Mouse (Mus musculus) forebrain, embryonic 12.5 days (tissue): ENCODE data around the gene Nfix. TPM values are rescaled to one million over a fixed set of nuclear protein-coding genes. Genes with fewer than 3 reads are reported as not detected.
A peak's percentile ranks its signal among the peaks of the same experiment; 100 is the strongest.

Experiments
- ATAC-seq: fragments of 200-750 bp; cut with Nextera tagmentation; 2 replicates; pipeline ENCODE4 v1.8.0; 2017; ENCODE audit warnings: moderate TSS enrichment; ENCODE audit not compliant: low FRiP score
- H3K27ac ChIP-seq: fragments of 300-500 bp; sonication (generic); 2 replicates; pipeline ENCODE4 v1.5.1; 2016; ENCODE audit warnings: mild to moderate bottlenecking
- H3K27me3 ChIP-seq: fragments of 300-500 bp; sonication (generic); 2 replicates; pipeline ENCODE4 v1.6.1; 2016; ENCODE audit warnings: mild to moderate bottlenecking
- H3K36me3 ChIP-seq: fragments of 300-500 bp; sonication (generic); replicated peaks from 2 replicates; pipeline ENCODE4 v1.6.1; 2016; ENCODE audit warnings: mild to moderate bottlenecking
- H3K4me1 ChIP-seq: fragments of 300-500 bp; sonication (generic); 2 replicates; pipeline ENCODE4 v1.6.1; 2016
- H3K4me2 ChIP-seq: fragments of 300-500 bp; sonication (generic); 2 replicates; pipeline ENCODE4 v1.6.1; 2016; ENCODE audit warnings: mild to moderate bottlenecking, moderate library complexity
- H3K4me3 ChIP-seq: fragments of 300-500 bp; sonication (generic); replicated peaks from 2 replicates; pipeline ENCODE4 v1.5.1; 2016; ENCODE audit warnings: mild to moderate bottlenecking
- H3K9ac ChIP-seq: fragments of 300-500 bp; sonication (generic); 2 replicates; pipeline ENCODE4 v1.6.1; 2016; ENCODE audit warnings: mild to moderate bottlenecking
- H3K9me3 ChIP-seq: fragments of 300-500 bp; sonication (generic); 2 replicates; pipeline ENCODE4 v1.6.1; 2016
- WGBS: fragments of 180-500 bp; shearing (Covaris S2); methylation state at CpG from one replicate; pipeline ENCODE4 v1.1.7; 2016; 5-methylcytosine and 5-hydroxymethylcytosine counted together
- polyA plus RNA-seq: library from polyadenylated mRNA; unstranded; fragments of >200 nt; fragmentation: Nextera tagmentation; extraction: Ambion mirVana; gene quantifications from 2 replicates; pipeline ENCODE4 v1.2.1, GENCODE M21; 2016

The Nfix gene
- polyA plus RNA-seq, 1 experiment from 2014 or later: 31.9 TPM

DNA sequence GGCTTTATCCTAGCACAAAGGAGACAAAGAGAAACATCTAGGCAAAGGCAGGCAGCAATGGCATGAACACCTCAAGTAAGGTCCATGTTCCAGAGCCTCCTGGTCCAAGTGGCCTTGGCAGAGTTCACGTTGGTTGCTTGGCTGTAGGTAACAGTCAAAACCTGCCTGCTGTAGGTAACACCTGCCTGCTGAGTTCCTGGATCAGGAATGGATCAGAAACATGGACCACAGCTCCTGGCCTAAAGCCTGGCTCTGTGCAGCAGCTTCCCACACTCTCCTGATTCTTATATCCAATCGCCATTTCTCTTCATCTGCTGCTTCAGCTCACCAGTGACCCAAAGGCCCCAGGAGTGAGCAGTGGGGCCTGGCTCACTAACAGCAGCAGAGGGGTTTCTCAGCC, 65.5 kb downstream of the Nfix start:
- Histone ChIP-seq H3K4me1 (peaks cover 75% of the 10 kb centered on the region), H3K27me3 (peaks cover 65% of the 10 kb centered on the region), H3K4me3 (no peak overlapping the region), H3K9ac (no peak overlapping the region), H3K9me3 (no peaks in the 10 kb centered on the region), H3K4me2 (no peak overlapping the region), H3K36me3 (0 out of 2 replicates have a peak, but pooled peaks cover 1% of the 10 kb centered on the region), H3K27ac (no peak overlapping the region)
- 90% methylated on average over 2 of the region's 2 CpGs for WGBS
- no peak for ATAC-seq

DNA sequence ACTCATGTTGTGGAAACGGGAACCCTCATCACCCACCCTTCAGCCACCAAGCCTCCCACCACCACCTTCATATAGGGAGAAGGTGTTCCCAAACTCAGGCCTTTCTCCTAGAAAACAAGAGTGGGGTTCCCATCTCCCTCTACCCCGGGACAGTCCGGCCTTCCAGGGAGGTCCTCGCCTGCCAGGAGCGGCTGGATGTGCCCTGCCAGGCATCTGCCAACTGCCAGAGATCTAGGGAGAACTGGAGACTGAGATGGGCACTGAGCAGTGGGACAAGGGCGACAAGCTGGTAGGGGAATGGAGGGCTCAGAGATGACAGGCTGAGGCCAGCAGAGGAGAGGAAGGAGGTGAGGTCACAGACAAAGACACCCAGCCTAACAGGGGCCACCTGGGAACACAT, 66.2 kb downstream of the Nfix start:
- Histone ChIP-seq H3K9ac (no peak overlapping the region), H3K4me1 (peaks cover 74% of the 10 kb centered on the region), H3K4me3 (no peak overlapping the region), H3K36me3 (0 out of 2 replicates have a peak, but pooled peaks cover 5% of the 10 kb centered on the region), H3K4me2 (no peak overlapping the region), H3K27ac (no peak overlapping the region), H3K27me3 (peaks cover 57% of the 10 kb centered on the region), H3K9me3 (no peaks in the 10 kb centered on the region)
- WGBS: 92% methylated on average over 6 of the region's 6 CpGs
- ATAC-seq: no peak

DNA sequence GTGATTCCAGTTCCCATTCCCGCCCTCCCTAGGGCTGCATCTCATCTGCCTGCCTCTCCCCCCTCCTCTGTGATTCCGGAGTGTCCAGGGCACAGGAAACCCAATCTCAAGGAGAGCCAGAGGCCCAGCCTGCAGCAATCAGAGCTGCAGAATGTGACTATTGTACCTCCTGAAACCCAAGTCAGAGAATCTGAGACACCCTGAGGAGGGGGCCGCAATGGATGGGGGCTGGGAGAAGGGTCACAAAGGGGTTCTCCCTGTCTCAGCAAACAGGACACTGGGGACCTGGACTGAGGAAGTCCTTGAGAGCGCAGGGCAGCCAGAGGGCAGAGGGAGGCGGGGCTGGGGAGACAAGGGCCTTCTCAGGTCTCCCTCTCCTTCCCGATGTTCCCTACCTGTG, 67.1 kb downstream of the Nfix start:
- 0 out of 2 replicates have a peak overlapping the region, but pooled peaks have one; percentile 9 for H3K9ac ChIP-seq
- H3K36me3 ChIP-seq: 0 out of 2 replicates have a peak, but pooled peaks cover 5% of the 10 kb centered on the region
- no peak overlapping the region for H3K4me3 ChIP-seq
- no peak overlapping the region for H3K4me2 ChIP-seq
- H3K9me3 ChIP-seq: no peaks in the 10 kb centered on the region
- peaks cover 74% of the 10 kb centered on the region for H3K4me1 ChIP-seq
- H3K27me3 ChIP-seq: peaks cover 48% of the 10 kb centered on the region
- ATAC-seq: no peak
- H3K27ac ChIP-seq: no peak overlapping the region
- WGBS: 49% methylated on average over 6 of the region's 6 CpGs

DNA sequence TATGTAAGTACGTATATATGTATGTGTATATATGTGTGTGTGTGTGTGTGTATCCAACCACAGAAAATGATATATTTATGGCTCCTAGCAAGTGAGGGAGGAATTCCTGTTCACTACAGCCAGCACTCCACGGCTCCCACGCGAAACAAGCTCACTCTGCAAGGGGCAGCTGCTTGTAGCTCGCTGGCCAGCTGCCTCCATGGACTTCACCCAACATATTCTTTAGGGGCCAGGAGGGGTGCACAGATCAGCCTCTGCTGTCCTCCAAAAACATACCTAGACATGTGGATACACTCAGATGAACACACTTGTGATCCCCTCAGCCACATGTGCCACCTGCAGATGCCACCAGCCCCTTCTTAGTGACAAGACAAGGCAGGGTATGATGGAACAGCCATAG, 67.6 kb downstream of the Nfix start:
- peaks cover 43% of the 10 kb centered on the region for H3K27me3 ChIP-seq
- H3K27ac ChIP-seq: peak overlapping the region; percentile 84; the same call in 1 of the 2 replicates
- 0 out of 2 replicates have a peak, but pooled peaks cover 8% of the 10 kb centered on the region for H3K36me3 ChIP-seq
- no peak overlapping the region for H3K4me3 ChIP-seq
- peaks cover 74% of the 10 kb centered on the region for H3K4me1 ChIP-seq
- H3K9me3 ChIP-seq: no peaks in the 10 kb centered on the region
- 0 out of 2 replicates have a peak overlapping the region, but pooled peaks have one; percentile 9 for H3K9ac ChIP-seq
- no peak overlapping the region for H3K4me2 ChIP-seq
- ATAC-seq: no peak
- 81% methylated on average over 5 of the region's 5 CpGs for WGBS

DNA sequence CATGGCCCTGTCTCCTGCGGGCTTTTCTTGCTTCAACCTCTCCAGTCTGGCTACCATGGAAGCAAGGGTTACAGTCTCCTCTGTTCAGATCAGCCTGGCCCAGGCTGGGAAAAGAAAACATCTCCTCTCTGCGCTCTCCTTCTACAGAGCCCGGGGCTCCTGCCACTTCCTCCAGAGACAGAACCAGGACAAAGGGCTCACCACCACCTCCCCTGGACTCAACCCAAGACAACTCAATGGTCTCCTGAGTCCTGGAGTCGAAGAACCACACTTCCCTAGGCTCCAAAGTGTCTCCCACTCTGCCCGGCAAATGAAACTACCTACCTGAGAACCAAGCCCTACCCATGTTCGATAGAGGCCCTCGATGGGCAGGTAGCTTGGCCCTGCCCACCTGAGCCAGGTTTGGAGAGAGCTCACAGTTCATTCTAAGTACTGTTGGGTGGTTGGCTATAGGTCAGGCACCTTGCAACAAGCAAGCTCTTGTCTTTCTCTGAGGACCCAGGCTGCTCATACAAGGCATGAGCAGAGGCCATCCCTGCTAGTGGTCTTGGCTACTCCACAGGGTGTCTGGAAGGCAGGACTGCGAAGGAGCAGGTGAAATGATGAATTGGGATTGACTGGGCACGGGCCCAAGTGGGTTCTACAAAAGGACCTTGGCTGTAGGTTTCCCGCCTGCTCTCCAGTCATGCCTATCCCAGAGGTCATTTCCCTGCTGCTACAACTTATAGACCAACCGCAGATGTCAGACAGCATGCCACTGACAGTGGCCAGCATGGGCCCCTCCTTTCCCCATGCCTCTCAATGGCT, 68.6 kb downstream of the Nfix start:
- H3K4me2 ChIP-seq: no peak overlapping the region; the same call in 1 of the 2 replicates
- peak overlapping the region; percentile 25 for H3K9ac ChIP-seq
- WGBS: 73% methylated on average over 11 of the region's 11 CpGs
- peak overlapping the region; percentile 84 for H3K27ac ChIP-seq
- peaks cover 35% of the 10 kb centered on the region for H3K27me3 ChIP-seq
- H3K9me3 ChIP-seq: no peaks in the 10 kb centered on the region
- ATAC-seq: no peak
- no peak overlapping the region; the same call in 1 of the 2 replicates for H3K4me3 ChIP-seq
- peaks cover 18% of the 10 kb centered on the region; the same call in 1 of the 2 replicates for H3K36me3 ChIP-seq
- H3K4me1 ChIP-seq: peaks cover 74% of the 10 kb centered on the region

DNA sequence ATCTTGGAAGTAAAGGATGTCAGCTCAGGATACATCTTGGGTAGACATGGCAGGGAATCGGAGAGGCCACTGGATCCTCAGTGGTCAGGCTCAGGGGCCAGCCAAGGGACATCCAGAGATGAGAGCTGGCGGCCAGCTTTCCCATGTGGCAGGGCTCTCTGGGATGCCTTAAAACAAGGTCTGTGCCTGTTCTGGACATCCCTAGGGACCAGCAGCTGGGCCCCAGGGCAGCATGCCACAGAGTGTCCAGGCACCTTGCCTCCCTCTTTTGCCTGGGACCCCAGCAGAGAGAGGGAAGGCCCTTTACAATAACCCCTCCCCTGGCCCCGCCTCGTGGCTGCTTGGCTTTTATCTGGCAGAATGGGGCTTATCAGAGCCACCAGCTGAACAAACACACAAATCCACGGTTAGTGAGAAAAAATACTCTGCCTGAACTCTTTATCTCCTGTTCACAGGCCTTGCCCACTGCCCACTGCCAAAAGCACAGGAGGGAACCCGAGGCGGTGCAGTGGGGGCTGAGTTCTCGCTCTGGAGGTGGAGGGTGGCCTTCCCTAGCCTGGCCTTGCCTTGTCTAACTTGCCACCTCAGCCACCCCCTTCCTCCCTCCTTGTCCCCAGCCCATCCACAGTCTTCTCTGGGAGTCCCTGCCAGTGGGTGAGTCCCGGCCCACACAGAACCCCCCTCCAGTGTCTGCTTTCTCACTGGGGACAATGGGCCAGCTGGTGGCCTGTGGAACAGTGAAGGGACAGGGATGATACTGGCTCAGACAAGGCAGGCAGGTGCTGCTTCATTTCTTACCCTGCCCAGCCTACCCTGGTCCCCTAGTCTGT, 69.4 kb downstream of the Nfix start:
- Histone ChIP-seq H3K4me3 (no peak overlapping the region; the same call in 1 of the 2 replicates), H3K4me1 (peaks cover 74% of the 10 kb centered on the region), H3K27me3 (peaks cover 28% of the 10 kb centered on the region)

GRCm38 (mm10) chr8:84729921-84730362, 70.2 kb downstream of the Nfix start:
- no peak for ATAC-seq
- H3K27me3 ChIP-seq: peaks cover 23% of the 10 kb centered on the region
- H3K9me3 ChIP-seq: no peaks in the 10 kb centered on the region
- 88% methylated on average over 16 of the region's 16 CpGs for WGBS
- H3K27ac ChIP-seq: peak overlapping the region; percentile 84
- H3K4me3 ChIP-seq: no peak overlapping the region
- peaks cover 28% of the 10 kb centered on the region for H3K36me3 ChIP-seq
- H3K4me2 ChIP-seq: no peak overlapping the region
- H3K4me1 ChIP-seq: peaks cover 77% of the 10 kb centered on the region
- no peak overlapping the region; the same call in 1 of the 2 replicates for H3K9ac ChIP-seq

More for the DNA sequence above, 69.4 kb downstream of the Nfix start:
- WGBS: 30% methylated on average over 9 of the region's 9 CpGs
- peak overlapping the region; percentile 15; the same call in 1 of the 2 replicates for H3K4me2 ChIP-seq
- H3K27ac ChIP-seq: peak overlapping the region; percentile 84
- no peaks in the 10 kb centered on the region for H3K9me3 ChIP-seq
- peak overlapping the region; percentile 25 for H3K9ac ChIP-seq
- peak; percentile 47 for ATAC-seq
- peaks cover 22% of the 10 kb centered on the region for H3K36me3 ChIP-seq

DNA sequence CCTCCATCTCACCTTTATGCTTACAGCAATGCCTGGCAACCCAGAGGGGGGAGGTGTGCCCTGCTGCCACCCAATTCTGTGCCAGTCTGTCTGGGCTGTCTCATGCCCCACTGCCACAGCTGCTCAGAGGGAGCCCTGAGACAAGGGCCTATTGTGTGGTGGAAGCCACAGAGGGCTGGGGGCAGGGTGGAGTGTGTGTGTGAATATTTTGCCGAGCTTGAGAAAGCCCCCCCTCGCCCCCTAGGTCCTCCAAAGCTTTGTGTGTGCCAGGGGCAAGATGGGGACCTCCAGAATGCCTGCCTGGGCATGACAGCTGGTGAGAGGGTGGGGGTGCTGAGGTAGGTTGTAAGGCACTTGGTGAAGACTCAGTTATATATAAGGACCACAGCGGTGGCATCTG, 71.7 kb downstream of the Nfix start:
- H3K36me3 ChIP-seq: peaks cover 32% of the 10 kb centered on the region
- H3K4me3 ChIP-seq: no peak overlapping the region
- peak; percentile 70 for ATAC-seq
- H3K4me1 ChIP-seq: peaks cover 86% of the 10 kb centered on the region
- H3K27me3 ChIP-seq: peaks cover 18% of the 10 kb centered on the region
- peak overlapping the region; percentile 13; the same call in 1 of the 2 replicates for H3K4me2 ChIP-seq
- H3K9ac ChIP-seq: peak overlapping the region; percentile 36
- peak overlapping the region; percentile 79 for H3K27ac ChIP-seq
- no peaks in the 10 kb centered on the region for H3K9me3 ChIP-seq
- WGBS: 54% methylated on average over 3 of the region's 3 CpGs

- Histone ChIP-seq H3K9ac (0 out of 2 replicates have a peak overlapping the region, but pooled peaks have one; percentile 9), H3K9me3 (no peaks in the 10 kb centered on the region), H3K36me3 (peaks cover 40% of the 10 kb centered on the region), H3K4me2 (no peak overlapping the region), H3K4me3 (no peak overlapping the region), H3K27me3 (peaks cover 14% of the 10 kb centered on the region), H3K27ac (peak overlapping the region; percentile 79), H3K4me1 (peaks cover 79% of the 10 kb centered on the region)
- ATAC-seq: no peak
- 21% methylated on average over 3 of the region's 3 CpGs for WGBS
These were observed 74.2 kb downstream of the Nfix start for GRCm38 (mm10) chr8:84725941-84726259.

DNA sequence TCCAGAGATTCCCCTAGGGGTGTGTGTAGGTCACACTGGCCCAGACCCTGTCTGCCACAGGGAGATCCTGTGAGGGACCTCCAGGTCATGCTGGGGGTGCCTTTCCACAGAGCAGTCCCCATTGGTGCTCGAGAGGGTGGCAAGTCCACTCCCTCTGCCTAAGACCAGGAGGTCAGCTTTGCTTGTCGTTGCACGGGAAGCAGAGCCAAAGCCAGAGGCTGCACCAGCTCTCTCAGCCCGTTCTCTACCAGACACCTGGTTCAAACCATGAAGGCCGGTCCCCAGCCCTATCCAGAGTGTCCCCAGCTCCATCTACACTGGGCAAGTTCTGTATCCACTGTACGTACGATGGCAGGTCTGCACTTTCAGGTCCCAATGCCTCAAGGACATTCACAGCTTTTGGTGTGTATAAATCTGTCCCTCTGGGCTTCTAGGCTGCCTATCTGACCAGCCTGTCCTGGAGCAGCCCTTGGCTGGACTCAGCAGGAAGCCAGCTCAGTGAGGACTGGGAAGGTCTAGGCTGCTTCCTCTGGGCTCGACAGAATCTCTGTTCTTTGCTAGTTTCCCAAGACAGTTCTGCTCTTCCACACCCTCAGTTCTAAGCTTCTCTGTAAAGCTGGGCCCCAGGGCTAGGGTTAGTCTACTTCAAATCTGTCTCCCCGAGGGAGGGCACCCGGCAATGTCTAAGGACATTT, 74.8 kb downstream of the Nfix start:
- no peak overlapping the region for H3K4me3 ChIP-seq
- peak overlapping the region; percentile 9; the same call in 1 of the 2 replicates for H3K9ac ChIP-seq
- no peak for ATAC-seq
- H3K27me3 ChIP-seq: peaks cover 18% of the 10 kb centered on the region
- H3K36me3 ChIP-seq: peaks cover 46% of the 10 kb centered on the region
- H3K9me3 ChIP-seq: no peaks in the 10 kb centered on the region
- peaks cover 74% of the 10 kb centered on the region for H3K4me1 ChIP-seq
- H3K27ac ChIP-seq: peak overlapping the region; percentile 79
- 0 out of 2 replicates have a peak overlapping the region, but pooled peaks have one; percentile 5 for H3K4me2 ChIP-seq
- 57% methylated on average over 10 of the region's 10 CpGs for WGBS

DNA sequence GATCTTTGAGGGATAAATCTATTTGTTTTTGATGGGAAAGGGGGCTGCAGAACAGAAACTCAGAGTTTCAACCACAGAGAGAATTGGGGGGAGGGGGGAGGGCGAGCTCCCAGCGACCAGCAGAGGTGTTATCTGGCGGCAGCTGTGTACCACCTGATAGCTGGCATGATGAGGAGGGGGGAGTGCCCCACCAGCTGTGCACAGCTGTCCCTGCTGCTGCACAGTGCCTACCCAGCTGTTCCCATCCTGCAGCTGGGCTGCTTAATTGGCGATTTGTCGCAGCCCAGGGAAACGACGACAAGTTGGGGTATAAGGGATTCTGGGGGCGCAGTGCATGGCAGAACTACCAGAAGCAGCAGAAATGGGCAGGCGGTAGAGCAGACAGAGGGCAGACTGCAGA, 75.5 kb downstream of the Nfix start:
- Histone ChIP-seq H3K4me1 (peaks cover 68% of the 10 kb centered on the region), H3K27ac (peak overlapping the region; percentile 87), H3K9ac (peak overlapping the region; percentile 9; the same call in 1 of the 2 replicates), H3K9me3 (no peaks in the 10 kb centered on the region), H3K27me3 (peaks cover 21% of the 10 kb centered on the region), H3K4me2 (peak overlapping the region; percentile 5; the same call in 1 of the 2 replicates), H3K4me3 (no peak overlapping the region), H3K36me3 (peaks cover 51% of the 10 kb centered on the region)
- ATAC-seq: no peak
- whole genome bisulfite sequencing: 52% methylated on average over 9 of the region's 9 CpGs
